Mouse (Mus musculus) stomach, embryonic 15.5 days (tissue): ENCODE results near the gene Ahnak. TPM values are rescaled to one million over a fixed set of nuclear protein-coding genes. Genes with fewer than 3 reads are reported as not detected.
A peak's percentile ranks its signal among the peaks of the same experiment; 100 is the strongest.
"Not testable (repeated sequence)": the region's sequence is repeated elsewhere in the genome, so short reads cannot be mapped to it uniquely, and the experiment has no call there.

Experiments
- ATAC-seq: fragments of 200-750 bp; cut with Nextera tagmentation; 2 replicates; pipeline ENCODE4 v1.8.0; 2017; ENCODE audit warnings: low read depth, moderate number of reproducible peaks, moderate TSS enrichment; ENCODE audit not compliant: insufficient read depth, low FRiP score
- H3K27ac ChIP-seq: fragments of 300-500 bp; sonication (generic); 2 replicates; pipeline ENCODE4 v1.5.1; 2015; ENCODE audit warnings: mild to moderate bottlenecking, inconsistent platforms
- H3K27me3 ChIP-seq: fragments of 300-500 bp; sonication (generic); replicated peaks from 2 replicates; pipeline ENCODE4 v1.6.1; 2015; ENCODE audit warnings: inconsistent platforms
- H3K36me3 ChIP-seq: fragments of 300-500 bp; sonication (generic); 2 replicates; pipeline ENCODE4 v1.6.1; 2015; ENCODE audit warnings: inconsistent platforms
- H3K4me1 ChIP-seq: fragments of 300-500 bp; sonication (generic); 2 replicates; pipeline ENCODE4 v1.6.1; 2015; ENCODE audit warnings: inconsistent platforms
- H3K4me2 ChIP-seq: fragments of 300-500 bp; sonication (generic); 2 replicates; pipeline ENCODE4 v1.6.1; 2015; ENCODE audit warnings: mild to moderate bottlenecking, inconsistent platforms
- H3K4me3 ChIP-seq: fragments of 300-500 bp; sonication (generic); replicated peaks from 2 replicates; pipeline ENCODE4 v1.5.1; 2015; ENCODE audit warnings: inconsistent platforms
- H3K9ac ChIP-seq: fragments of 300-500 bp; sonication (generic); 2 replicates; pipeline ENCODE4 v1.6.1; 2015; ENCODE audit warnings: inconsistent platforms
- H3K9me3 ChIP-seq: fragments of 300-500 bp; sonication (generic); 2 replicates; pipeline ENCODE4 v1.6.1; 2016; ENCODE audit warnings: inconsistent platforms
- WGBS: fragments of 180-500 bp; shearing (Covaris S2); methylation state at CpG from one replicate; pipeline ENCODE4 v1.1.7; 2015; 5-methylcytosine and 5-hydroxymethylcytosine counted together
- polyA plus RNA-seq: library from polyadenylated mRNA; unstranded; fragments of >200 nt; fragmentation: Nextera tagmentation; extraction: Ambion mirVana; gene quantifications from 2 replicates; pipeline ENCODE4 v1.2.1, GENCODE M21; 2015

The Ahnak gene
- polyA plus RNA-seq, 1 experiment from 2014 or later, result 43.5 TPM

- H3K27ac ChIP-seq, result no peak overlapping the region
- H3K36me3 ChIP-seq, result no peaks in the 10 kb centered on the region
- WGBS, result 89% methylated on average over 3 of the region's 3 CpGs
- H3K4me2 ChIP-seq, result no peak overlapping the region
- peaks cover 25% of the 10 kb centered on the region for H3K4me1 ChIP-seq
- no peak overlapping the region for H3K4me3 ChIP-seq
- no peak for ATAC-seq
- H3K9me3 ChIP-seq, result no peaks in the 10 kb centered on the region
- no peaks in the 10 kb centered on the region for H3K27me3 ChIP-seq
- H3K9ac ChIP-seq, result no peak overlapping the region
Observed at GRCm38 (mm10) chr19:9076035-9076434, 87.0 kb downstream of the Ahnak start.

GRCm38 (mm10) chr19:9076982-9077660 lies 88.0 kb downstream of the Ahnak start:
- no peak overlapping the region for H3K4me3 ChIP-seq
- 42% methylated on average over 4 of the region's 4 CpGs for WGBS

GRCm38 (mm10) chr19:9079916-9080315 lies 90.8 kb downstream of the Ahnak start:
- no peak overlapping the region for H3K4me3 ChIP-seq
- H3K4me1 ChIP-seq, result peaks cover 15% of the 10 kb centered on the region
- no peak overlapping the region for H3K9ac ChIP-seq
- H3K27ac ChIP-seq, result no peak overlapping the region
- no peaks in the 10 kb centered on the region for H3K27me3 ChIP-seq
- no peaks in the 10 kb centered on the region for H3K36me3 ChIP-seq
- ATAC-seq, result no peak
- no peaks in the 10 kb centered on the region for H3K9me3 ChIP-seq
- no peak overlapping the region for H3K4me2 ChIP-seq
- 22% methylated on average over 7 of the region's 7 CpGs for WGBS

More at GRCm38 (mm10) chr19:9076982-9077660, 88.0 kb downstream of the Ahnak start:
- no peak overlapping the region for H3K9ac ChIP-seq
- no peak overlapping the region for H3K27ac ChIP-seq
- H3K36me3 ChIP-seq, result no peaks in the 10 kb centered on the region
- no peak overlapping the region for H3K4me2 ChIP-seq
- no peak for ATAC-seq
- peaks cover 19% of the 10 kb centered on the region for H3K4me1 ChIP-seq
- H3K27me3 ChIP-seq, result no peaks in the 10 kb centered on the region
- H3K9me3 ChIP-seq, result no peaks in the 10 kb centered on the region

- Histone ChIP-seq H3K4me2 (peak overlapping the region; percentile 43; the same call in 1 of the 2 replicates), H3K27ac (no peak overlapping the region), H3K4me1 (peaks cover 15% of the 10 kb centered on the region), H3K9me3 (no peaks in the 10 kb centered on the region), H3K9ac (no peak overlapping the region), H3K27me3 (no peaks in the 10 kb centered on the region), H3K4me3 (no peak overlapping the region), H3K36me3 (no peaks in the 10 kb centered on the region)
- no peak for ATAC-seq
- 75% methylated on average over 14 of the region's 14 CpGs for WGBS
Observed at GRCm38 (mm10) chr19:9081311-9082190, 92.5 kb downstream of the Ahnak start.

DNA sequence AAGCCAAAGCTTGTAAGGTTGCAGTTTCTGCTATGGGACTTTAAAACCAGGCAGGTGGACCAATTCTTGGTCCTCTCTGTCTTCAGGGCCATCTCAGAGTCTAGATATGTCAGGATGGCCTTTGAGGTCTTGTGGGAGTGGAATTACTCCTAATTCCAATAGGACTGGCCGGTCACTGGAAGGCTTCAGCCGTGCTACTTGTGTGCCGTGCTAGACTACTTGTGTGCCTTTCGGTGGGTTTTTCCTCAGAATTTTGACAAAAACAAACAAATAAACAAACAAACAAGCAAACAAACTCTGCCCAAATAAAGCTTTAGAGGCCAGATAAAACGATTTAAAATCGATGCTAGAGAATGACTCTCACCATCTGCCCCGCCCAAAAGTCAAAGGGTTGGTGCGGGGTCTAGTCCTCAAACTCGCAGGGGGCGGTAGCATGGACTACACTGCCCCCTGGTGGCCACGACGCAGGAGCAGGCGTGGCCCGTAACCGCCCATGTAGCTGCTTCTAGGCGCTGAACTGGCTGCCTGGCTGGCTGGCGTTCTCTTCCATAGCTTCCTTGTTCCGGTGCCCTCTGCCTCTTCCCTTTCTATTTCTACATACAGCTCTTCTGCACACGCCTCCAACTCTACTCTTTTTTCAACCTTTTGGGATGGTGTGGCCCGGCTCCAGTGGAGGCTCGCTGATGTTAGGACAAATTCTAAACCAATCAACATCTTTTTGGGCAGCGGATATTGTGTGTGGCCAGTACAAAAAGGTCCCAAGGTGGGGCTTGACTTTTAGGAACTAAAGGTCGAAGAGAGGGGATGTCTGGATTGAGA lies 93.3 kb downstream of the Ahnak start:
- peak overlapping the region; percentile 43 for H3K4me2 ChIP-seq
- H3K9ac ChIP-seq, result no peak overlapping the region
- H3K9me3 ChIP-seq, result no peaks in the 10 kb centered on the region
- peak overlapping the region; percentile 1; the same call in 1 of the 2 replicates for H3K4me3 ChIP-seq
- H3K4me1 ChIP-seq, result peaks cover 15% of the 10 kb centered on the region
- ATAC-seq, result peak; percentile 84
- H3K36me3 ChIP-seq, result no peaks in the 10 kb centered on the region
- H3K27ac ChIP-seq, result peak overlapping the region; percentile 18; the same call in 1 of the 2 replicates
- WGBS, result 17% methylated on average over 23 of the region's 23 CpGs
- H3K27me3 ChIP-seq, result no peaks in the 10 kb centered on the region

DNA sequence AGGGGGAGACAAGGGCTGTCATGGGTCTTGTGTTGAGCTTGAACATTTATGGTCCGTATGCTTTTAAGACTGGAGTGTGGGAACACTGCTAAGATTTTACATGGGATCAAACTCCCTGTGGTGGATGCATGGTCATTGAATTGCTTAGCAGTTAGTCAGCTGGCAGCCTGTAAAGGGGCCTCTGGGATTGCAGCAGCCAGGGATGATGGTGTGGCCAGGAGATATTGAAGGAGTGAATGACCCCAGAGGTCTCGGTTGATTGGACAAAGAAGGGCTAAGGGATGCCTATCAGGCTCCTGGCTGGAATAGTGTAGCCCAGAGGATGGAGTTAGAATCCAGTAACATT lies 93.9 kb downstream of the Ahnak start:
- peaks cover 15% of the 10 kb centered on the region for H3K4me1 ChIP-seq
- H3K4me2 ChIP-seq, result peak overlapping the region; percentile 43; the same call in 1 of the 2 replicates
- H3K27me3 ChIP-seq, result no peaks in the 10 kb centered on the region
- 90% methylated on average over 2 of the region's 2 CpGs for WGBS
- H3K9me3 ChIP-seq, result no peaks in the 10 kb centered on the region
- no peak overlapping the region for H3K9ac ChIP-seq
- no peaks in the 10 kb centered on the region for H3K36me3 ChIP-seq
- H3K27ac ChIP-seq, result peak overlapping the region; percentile 18; the same call in 1 of the 2 replicates
- no peak for ATAC-seq
- peak overlapping the region; percentile 1; the same call in 1 of the 2 replicates for H3K4me3 ChIP-seq

- ATAC-seq, result not testable (repeated sequence)
- WGBS, result 50% methylated on average over 2 of the region's 2 CpGs
- peaks cover 15% of the 10 kb centered on the region for H3K4me1 ChIP-seq
Observed at GRCm38 (mm10) chr19:9083892-9084291, 94.8 kb downstream of the Ahnak start.

DNA sequence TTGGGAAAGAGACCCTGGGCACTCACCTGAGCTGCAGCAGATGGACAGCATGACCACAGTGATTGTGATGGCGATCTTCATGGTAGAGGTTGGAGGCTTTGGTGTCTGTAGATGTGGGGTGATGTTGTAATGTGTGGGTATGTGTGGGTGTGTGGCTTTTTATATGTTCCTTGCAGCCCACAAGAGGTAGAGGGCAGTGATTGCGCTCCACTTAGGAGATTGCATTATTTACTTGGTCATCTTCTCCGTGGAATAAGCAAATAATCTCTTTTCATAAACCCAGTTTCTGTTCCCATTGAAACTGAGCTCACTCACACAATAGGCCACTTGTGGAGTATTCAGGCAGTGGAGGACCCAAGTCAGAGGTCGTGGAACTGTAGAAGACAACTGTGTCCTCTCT lies 98.7 kb downstream of the Ahnak start, which contains the start of gene Scgb1a1:
Scgb1a1 (minus strand) TSS at position 138 of the 400 bp plus-strand sequence.
- WGBS, result 77% methylated on average over 4 of the region's 4 CpGs
- Histone ChIP-seq H3K36me3 (no peaks in the 10 kb centered on the region), H3K9ac (no peak within 1 kb of the TSS), H3K9me3 (no peaks in the 10 kb centered on the region), H3K4me3 (no peak within 1 kb of the TSS), H3K27ac (no peak within 1 kb of the TSS), H3K4me2 (no peak within 1 kb of the TSS), H3K27me3 (no peaks in the 10 kb centered on the region), H3K4me1 (peaks cover under 1% of the 10 kb centered on the region; the same call in 1 of the 2 replicates)
- no peak for ATAC-seq

More at GRCm38 (mm10) chr19:9083892-9084291, 94.8 kb downstream of the Ahnak start:
- H3K9ac ChIP-seq, H3K27me3 ChIP-seq, H3K36me3 ChIP-seq, H3K27ac ChIP-seq, H3K4me2 ChIP-seq, H3K9me3 ChIP-seq, H3K4me3 ChIP-seq: not testable (repeated sequence)

DNA sequence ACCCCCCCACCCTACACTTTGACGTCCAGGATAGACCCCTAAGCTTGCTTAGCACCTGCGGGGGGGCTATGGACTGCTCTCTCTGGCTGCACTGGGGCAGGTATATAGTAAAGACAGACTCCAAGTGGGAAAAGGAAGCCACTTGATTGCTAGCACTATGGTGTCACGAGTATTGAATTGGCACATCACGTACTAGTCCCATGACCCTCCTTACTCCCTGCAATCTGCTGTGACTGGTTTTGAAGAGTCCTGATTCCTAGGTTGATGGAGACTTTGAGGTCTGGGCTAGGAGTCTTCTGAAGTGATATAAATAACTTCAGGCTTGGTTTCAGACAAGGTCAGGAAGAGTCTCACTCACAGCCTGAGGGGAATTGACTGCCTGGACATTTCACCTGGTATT lies 101.1 kb downstream of the Ahnak start:
- H3K27me3 ChIP-seq, result no peaks in the 10 kb centered on the region
- H3K4me2 ChIP-seq, result no peak overlapping the region
- ATAC-seq, result no peak
- 62% methylated on average over 4 of the region's 4 CpGs for WGBS
- H3K36me3 ChIP-seq, result no peaks in the 10 kb centered on the region
- no peaks in the 10 kb centered on the region for H3K4me1 ChIP-seq
- H3K9me3 ChIP-seq, result no peaks in the 10 kb centered on the region
- no peak overlapping the region for H3K9ac ChIP-seq
- H3K4me3 ChIP-seq, result no peak overlapping the region
- no peak overlapping the region for H3K27ac ChIP-seq

- H3K27ac ChIP-seq, result no peak overlapping the region
- WGBS, result 50% methylated on average over 2 of the region's 2 CpGs
Observed at GRCm38 (mm10) chr19:9090709-9091108, 101.6 kb downstream of the Ahnak start.

GRCm38 (mm10) chr19:9095111-9095510 lies 106.0 kb downstream of the Ahnak start:
- H3K27me3 ChIP-seq, result no peaks in the 10 kb centered on the region
- no peaks in the 10 kb centered on the region for H3K36me3 ChIP-seq
- no peak overlapping the region for H3K4me2 ChIP-seq
- no peak overlapping the region for H3K27ac ChIP-seq
- 53% methylated on average over 5 of the region's 5 CpGs for WGBS
- H3K4me1 ChIP-seq, result no peaks in the 10 kb centered on the region
- H3K9me3 ChIP-seq, result no peaks in the 10 kb centered on the region
- ATAC-seq, result no peak
- H3K9ac ChIP-seq, result no peak overlapping the region
- no peak overlapping the region for H3K4me3 ChIP-seq

More at GRCm38 (mm10) chr19:9090709-9091108, 101.6 kb downstream of the Ahnak start:
- no peak for ATAC-seq
- H3K4me2 ChIP-seq, result no peak overlapping the region
- H3K4me1 ChIP-seq, result no peaks in the 10 kb centered on the region
- H3K36me3 ChIP-seq, result no peaks in the 10 kb centered on the region
- H3K9me3 ChIP-seq, result no peaks in the 10 kb centered on the region
- no peak overlapping the region for H3K9ac ChIP-seq
- H3K4me3 ChIP-seq, result no peak overlapping the region
- no peaks in the 10 kb centered on the region for H3K27me3 ChIP-seq
